Mouse (Mus musculus) intestine, embryonic 15.5 days (tissue): Measurements from ENCODE around the gene Vil1. TPM values are rescaled to one million over a fixed set of nuclear protein-coding genes. Genes with fewer than 3 reads are reported as not detected.
A peak's percentile ranks its signal among the peaks of the same experiment; 100 is the strongest.

ENCODE experiments used
- ATAC-seq: fragments of 200-750 bp; cut with Nextera tagmentation; 2 replicates; pipeline ENCODE4 v1.8.0; 2017; ENCODE audit warnings: moderate TSS enrichment, moderate library complexity
- H3K27ac ChIP-seq: fragments of 300-500 bp; sonication (generic); 2 replicates; pipeline ENCODE4 v1.5.1; 2015; ENCODE audit warnings: mild to moderate bottlenecking, inconsistent platforms
- H3K27me3 ChIP-seq: fragments of 300-500 bp; sonication (generic); replicated peaks from 2 replicates; pipeline ENCODE4 v1.6.1; 2015; ENCODE audit warnings: inconsistent platforms
- H3K36me3 ChIP-seq: fragments of 300-500 bp; sonication (generic); 2 replicates; pipeline ENCODE4 v1.6.1; 2015; ENCODE audit warnings: inconsistent platforms
- H3K4me1 ChIP-seq: fragments of 300-500 bp; sonication (generic); replicated peaks from 2 replicates; pipeline ENCODE4 v1.6.1; 2015; ENCODE audit warnings: inconsistent platforms
- H3K4me2 ChIP-seq: fragments of 300-500 bp; sonication (generic); replicated peaks from 2 replicates; pipeline ENCODE4 v1.6.1; 2015; ENCODE audit warnings: mild to moderate bottlenecking, inconsistent platforms
- H3K4me3 ChIP-seq: fragments of 300-500 bp; sonication (generic); replicated peaks from 2 replicates; pipeline ENCODE4 v1.5.1; 2015; ENCODE audit warnings: inconsistent platforms
- H3K9ac ChIP-seq: fragments of 300-500 bp; sonication (generic); 2 replicates; pipeline ENCODE4 v1.6.1; 2015; ENCODE audit warnings: inconsistent platforms
- H3K9me3 ChIP-seq: fragments of 300-500 bp; sonication (generic); 2 replicates; pipeline ENCODE4 v1.6.1; 2016; ENCODE audit warnings: inconsistent platforms
- WGBS: fragments of 180-500 bp; shearing (Covaris S2); methylation state at CpG from one replicate; pipeline ENCODE4 v1.1.7; 2015; 5-methylcytosine and 5-hydroxymethylcytosine counted together
- polyA plus RNA-seq: library from polyadenylated mRNA; unstranded; fragments of >200 nt; fragmentation: Nextera tagmentation; extraction: Ambion mirVana; gene quantifications from 2 replicates; pipeline ENCODE4 v1.2.1, GENCODE M21; 2015

Vil1 gene
- polyA plus RNA-seq, 1 experiment from 2014 or later, result 135 TPM

DNA sequence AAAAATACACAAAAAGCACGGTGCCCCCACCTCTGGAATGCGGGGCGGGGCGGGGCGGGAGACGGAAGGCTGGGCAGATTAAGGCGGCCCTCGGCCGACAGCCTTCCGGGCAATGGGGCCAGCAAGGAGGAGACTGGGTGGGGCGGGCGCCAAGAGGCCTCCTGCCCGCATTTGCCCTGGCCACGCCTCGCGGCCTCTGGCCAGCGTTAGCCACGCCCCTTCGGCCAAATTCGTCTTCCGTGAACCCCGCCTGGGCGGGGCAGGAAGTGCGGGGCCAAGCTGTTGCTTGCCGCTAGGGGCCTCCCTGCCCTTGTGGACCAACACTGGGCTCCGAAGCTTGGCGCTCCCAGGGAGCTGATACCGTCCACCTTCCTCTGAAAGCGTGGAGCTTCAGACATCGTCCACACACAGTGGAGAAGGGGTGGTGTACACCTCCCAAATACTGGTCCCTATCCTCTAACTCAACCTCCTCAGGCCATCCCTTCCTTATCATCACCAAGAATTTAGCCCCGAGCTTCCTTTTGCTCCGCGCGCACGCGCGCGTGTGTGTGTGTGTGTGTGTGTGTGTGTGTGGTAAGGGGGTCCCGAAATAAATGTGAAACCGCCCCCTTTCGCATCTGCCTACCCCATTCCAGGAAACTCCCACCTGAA lies 11.8 kb upstream of the Vil1 start:
- H3K4me3 ChIP-seq, result peak overlapping the region; percentile 40
- peak overlapping the region; percentile 56 for H3K9ac ChIP-seq
- under 1% methylated on average over 41 of the region's 41 CpGs for WGBS
- H3K4me1 ChIP-seq, result peaks cover 20% of the 10 kb centered on the region
- peak overlapping the region; percentile 88 for H3K4me2 ChIP-seq
- H3K27me3 ChIP-seq, result no peaks in the 10 kb centered on the region
- H3K36me3 ChIP-seq, result peaks cover 13% of the 10 kb centered on the region; the same call in 1 of the 2 replicates
- H3K27ac ChIP-seq, result peak overlapping the region; percentile 93
- H3K9me3 ChIP-seq, result no peaks in the 10 kb centered on the region
- ATAC-seq, result peak; percentile 94

DNA sequence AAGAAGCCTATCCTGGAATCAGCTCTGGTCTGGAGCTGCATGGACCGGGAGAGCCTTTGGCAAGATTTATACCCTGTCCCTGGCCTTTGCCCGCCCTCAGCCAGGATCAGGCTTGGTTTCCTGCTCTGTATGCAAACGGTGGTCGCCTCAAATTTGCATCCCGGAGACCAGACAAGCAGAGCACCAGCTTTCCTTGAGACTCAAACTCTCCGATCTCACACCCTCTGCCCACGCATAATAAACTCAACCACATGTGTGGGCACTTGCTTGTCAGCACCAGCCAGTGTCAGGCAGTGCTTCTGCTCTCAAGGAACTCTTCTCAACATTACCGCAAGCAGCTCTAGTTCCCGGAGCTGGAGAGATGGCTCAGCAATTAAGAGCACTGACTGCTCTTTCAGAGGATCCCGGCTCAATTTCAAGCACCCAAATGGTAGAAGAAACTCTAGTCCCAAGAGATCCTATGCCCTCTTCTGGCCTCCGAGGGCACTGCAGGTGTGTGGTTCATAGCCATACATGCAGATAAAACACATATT lies 11.2 kb upstream of the Vil1 start:
- Histone ChIP-seq H3K27ac (peak overlapping the region; percentile 93), H3K36me3 (peaks cover 13% of the 10 kb centered on the region; the same call in 1 of the 2 replicates), H3K9ac (peak overlapping the region; percentile 56), H3K4me1 (peaks cover 16% of the 10 kb centered on the region), H3K9me3 (no peaks in the 10 kb centered on the region), H3K4me2 (peak overlapping the region; percentile 88), H3K27me3 (no peaks in the 10 kb centered on the region), H3K4me3 (peak overlapping the region; percentile 40)
- ATAC-seq, result peak; percentile 55
- 5% methylated on average over 11 of the region's 11 CpGs for WGBS

DNA sequence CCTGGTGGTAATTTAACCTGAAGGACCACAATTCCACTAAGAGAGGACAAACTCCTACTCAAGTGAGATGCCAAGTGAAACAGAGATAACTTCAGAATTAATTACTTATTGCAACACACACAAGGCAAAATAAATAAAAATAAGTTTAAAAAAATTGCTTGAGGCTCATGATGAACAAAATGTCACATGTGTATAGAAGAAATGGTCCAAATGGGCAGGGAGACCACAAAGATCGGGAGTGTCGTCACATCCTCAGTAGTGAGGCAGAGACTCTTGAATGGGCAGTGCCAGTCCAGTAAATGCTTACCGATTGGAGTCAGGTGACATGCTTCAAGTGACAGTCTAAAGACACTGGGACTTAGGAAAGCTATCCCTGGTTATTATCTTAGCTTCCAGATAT lies 8.6 kb upstream of the Vil1 start:
- H3K9ac ChIP-seq, result no peak overlapping the region
- H3K4me2 ChIP-seq, result no peak overlapping the region
- no peaks in the 10 kb centered on the region for H3K9me3 ChIP-seq
- 87% methylated on average over 3 of the region's 3 CpGs for WGBS
- no peaks in the 10 kb centered on the region for H3K27me3 ChIP-seq
- H3K4me3 ChIP-seq, result no peak overlapping the region
- ATAC-seq, result no peak
- no peaks in the 10 kb centered on the region for H3K36me3 ChIP-seq
- H3K4me1 ChIP-seq, result peaks cover 4% of the 10 kb centered on the region; the same call in 1 of the 2 replicates
- H3K27ac ChIP-seq, result no peak overlapping the region

DNA sequence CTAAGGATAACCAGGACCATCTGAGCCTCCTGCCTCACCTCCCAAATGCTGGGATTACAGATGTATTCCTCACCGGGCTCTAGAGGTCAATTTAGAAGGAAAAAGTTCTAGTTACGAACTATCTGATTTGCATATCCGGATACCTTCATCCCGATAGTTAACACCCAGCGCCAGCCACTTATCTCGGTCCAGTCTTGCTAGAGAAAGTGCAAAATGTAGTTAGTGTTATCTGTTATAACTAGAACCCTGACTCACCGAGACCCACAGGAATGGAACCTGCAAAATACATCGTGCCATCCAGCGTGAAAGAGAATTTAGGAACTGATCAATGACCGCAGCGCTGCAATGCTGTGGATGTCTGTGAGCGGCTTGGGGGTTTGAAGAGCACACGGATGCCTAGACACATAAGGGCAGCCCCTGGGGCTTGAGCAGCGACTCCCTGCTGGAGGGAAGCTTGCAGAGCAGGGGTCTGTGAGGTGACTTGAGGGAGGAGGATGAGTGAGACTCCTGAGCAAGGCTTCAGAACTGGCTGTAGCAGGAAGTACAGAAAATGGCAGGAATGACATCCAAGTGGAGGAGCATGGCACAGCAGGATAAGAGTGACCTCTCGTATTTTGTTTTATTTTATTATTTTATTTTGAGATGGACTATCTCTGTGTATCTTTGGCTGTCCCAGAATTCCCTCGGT lies 8.0 kb upstream of the Vil1 start:
- no peak overlapping the region for H3K9ac ChIP-seq
- WGBS, result 51% methylated on average over 16 of the region's 16 CpGs
- ATAC-seq, result no peak

DNA sequence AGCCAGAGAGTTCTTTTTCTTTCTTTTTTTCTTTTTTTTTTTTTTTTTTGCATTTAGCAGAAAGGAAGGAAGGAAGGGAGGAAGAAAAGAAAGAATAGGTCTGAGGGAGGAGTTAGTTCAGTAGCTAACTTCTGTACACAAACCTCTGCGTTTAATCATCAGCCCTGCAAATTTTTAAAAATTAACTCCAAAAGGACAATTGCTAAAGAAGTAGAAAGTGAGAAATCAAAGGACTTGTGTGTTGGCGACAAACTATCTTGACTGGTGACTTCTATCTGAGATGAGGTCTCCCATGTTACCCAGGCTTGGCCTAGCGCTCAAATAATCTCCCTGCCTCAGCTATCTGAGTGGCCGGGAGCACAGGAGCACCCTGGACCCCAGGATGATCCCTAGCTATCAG lies 5.0 kb upstream of the Vil1 start:
- H3K27me3 ChIP-seq, result no peaks in the 10 kb centered on the region
- no peaks in the 10 kb centered on the region for H3K36me3 ChIP-seq
- no peak for ATAC-seq
- no peaks in the 10 kb centered on the region for H3K9me3 ChIP-seq
- no peak overlapping the region for H3K4me2 ChIP-seq
- no peak overlapping the region for H3K4me3 ChIP-seq
- H3K9ac ChIP-seq, result no peak overlapping the region
- 78% methylated on average over 4 of the region's 4 CpGs for WGBS
- H3K4me1 ChIP-seq, result no peaks in the 10 kb centered on the region
- H3K27ac ChIP-seq, result no peak overlapping the region

More for the DNA sequence above, 8.0 kb upstream of the Vil1 start:
- no peak overlapping the region for H3K4me3 ChIP-seq
- no peaks in the 10 kb centered on the region for H3K36me3 ChIP-seq
- H3K9me3 ChIP-seq, result no peaks in the 10 kb centered on the region
- H3K27ac ChIP-seq, result no peak overlapping the region
- H3K4me1 ChIP-seq, result peaks cover 4% of the 10 kb centered on the region; the same call in 1 of the 2 replicates
- no peak overlapping the region for H3K4me2 ChIP-seq
- H3K27me3 ChIP-seq, result no peaks in the 10 kb centered on the region

DNA sequence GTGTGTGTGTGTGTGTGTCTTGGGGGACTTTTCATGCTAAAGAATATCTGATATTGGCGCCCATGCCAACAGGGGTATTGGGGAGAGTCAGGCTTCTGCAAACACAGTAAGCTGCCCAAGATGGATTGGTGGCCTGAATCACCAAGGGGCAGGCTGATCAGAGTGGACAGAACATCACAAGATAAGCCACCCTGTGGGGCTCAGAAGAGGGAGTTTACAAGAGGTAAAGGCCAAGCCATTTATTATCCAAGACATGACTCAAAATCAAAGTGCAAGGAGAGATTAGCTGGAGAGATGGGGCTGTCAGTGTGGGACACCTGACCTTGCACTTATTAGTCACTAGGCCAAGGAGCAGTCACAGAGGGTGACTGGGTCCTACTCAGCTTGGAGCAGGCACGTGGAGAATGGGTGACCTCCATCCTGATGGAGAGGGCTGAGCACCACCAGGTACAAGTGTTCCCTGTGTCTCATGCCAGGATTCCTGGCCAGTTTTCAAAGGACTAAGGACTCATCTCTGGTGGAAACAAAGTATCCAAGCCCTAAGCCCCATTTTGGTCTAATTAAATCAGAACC lies 2.7 kb downstream of the Vil1 start:
- Histone ChIP-seq H3K9ac (no peak overlapping the region), H3K4me1 (peaks cover 6% of the 10 kb centered on the region; the same call in 1 of the 2 replicates), H3K27ac (no peak overlapping the region), H3K36me3 (no peaks in the 10 kb centered on the region), H3K4me3 (peak overlapping the region; percentile 37; the same call in 1 of the 2 replicates), H3K27me3 (no peaks in the 10 kb centered on the region), H3K9me3 (no peaks in the 10 kb centered on the region), H3K4me2 (peak overlapping the region; percentile 54)
- ATAC-seq, result no peak
- WGBS, result 46% methylated on average over 2 of the region's 2 CpGs

DNA sequence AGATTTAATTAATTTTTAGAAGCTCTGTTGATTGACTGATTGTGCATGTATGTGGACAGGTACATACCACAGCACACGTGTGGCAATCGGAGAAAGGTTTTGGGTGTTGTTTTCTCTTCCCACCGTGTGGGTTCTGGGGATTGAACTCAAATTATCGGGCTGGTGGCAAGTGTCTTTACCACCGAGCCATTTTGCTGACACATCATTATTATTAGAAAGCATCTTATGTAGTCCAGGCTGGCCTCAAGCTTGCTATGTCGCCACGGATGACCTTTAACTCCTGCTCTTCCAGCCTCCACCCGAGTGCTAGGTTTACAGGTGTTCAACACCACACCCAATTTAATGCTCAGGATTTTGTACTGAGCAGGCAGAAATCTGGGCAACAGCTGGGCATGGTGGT lies 3.5 kb downstream of the Vil1 start:
- Histone ChIP-seq H3K27ac (no peak overlapping the region), H3K27me3 (no peaks in the 10 kb centered on the region), H3K9me3 (no peaks in the 10 kb centered on the region), H3K4me2 (peak overlapping the region; percentile 54), H3K4me3 (no peak overlapping the region), H3K4me1 (peaks cover 6% of the 10 kb centered on the region; the same call in 1 of the 2 replicates), H3K36me3 (no peaks in the 10 kb centered on the region), H3K9ac (no peak overlapping the region)
- 74% methylated on average over 8 of the region's 8 CpGs for WGBS
- no peak for ATAC-seq

DNA sequence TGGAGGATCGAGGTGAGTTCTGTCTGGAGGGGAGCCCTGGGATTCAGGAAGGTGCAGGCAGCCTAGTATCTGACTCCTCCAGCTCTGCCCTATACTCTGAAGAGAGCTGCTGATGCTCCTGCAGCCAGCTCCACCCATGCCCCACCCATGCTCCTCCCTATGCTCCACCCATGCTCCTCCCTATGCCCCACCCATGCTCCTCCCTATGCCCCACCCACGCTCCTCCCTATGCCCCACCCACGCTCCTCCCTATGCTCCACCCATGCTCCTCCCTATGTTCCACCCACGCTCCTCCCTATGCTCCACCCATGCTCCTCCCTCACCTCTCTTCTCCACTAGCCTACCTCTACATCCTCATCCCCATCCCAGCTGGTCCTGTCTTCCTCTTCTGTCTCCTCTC lies 6.0 kb downstream of the Vil1 start:
- Histone ChIP-seq H3K4me3 (no peak overlapping the region), H3K9me3 (no peaks in the 10 kb centered on the region), H3K4me1 (peaks cover 10% of the 10 kb centered on the region; the same call in 1 of the 2 replicates), H3K27me3 (no peaks in the 10 kb centered on the region), H3K4me2 (no peak overlapping the region), H3K9ac (no peak overlapping the region), H3K36me3 (no peaks in the 10 kb centered on the region), H3K27ac (no peak overlapping the region)
- WGBS, result 54% methylated on average over 4 of the region's 4 CpGs
- ATAC-seq, result peak; percentile 72

DNA sequence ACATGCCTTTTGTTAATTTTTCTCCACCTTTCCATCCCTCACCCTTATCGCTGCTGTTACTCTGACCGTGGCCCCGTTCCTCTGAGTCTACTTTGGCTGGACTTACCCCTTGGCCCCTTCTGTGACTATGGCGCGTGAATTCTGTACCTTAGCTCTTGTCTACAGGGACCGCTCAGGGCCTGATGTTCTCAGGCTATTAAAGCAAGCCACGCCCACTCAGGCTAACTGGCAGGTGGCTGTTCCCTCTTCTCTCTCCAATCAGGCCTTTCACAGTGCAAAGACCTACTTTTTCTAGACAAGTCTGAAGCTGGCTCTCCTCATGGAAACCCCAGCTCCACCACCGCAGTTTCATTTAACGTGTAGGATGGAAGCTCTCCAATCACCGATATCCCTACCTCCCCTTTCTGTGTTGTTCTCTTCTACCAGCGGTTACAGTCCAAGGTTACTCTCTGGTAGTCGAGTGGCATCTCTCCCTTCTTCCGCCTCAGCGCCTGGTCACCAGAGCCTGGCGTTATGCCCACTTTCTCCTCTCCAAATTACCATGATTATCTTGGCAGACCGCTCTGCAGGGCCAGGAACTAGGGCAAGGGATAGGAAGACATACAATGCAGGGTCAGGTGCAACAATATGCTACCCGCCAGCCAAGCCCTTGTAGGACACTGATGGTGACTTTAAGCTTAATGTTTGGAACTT lies 9.7 kb downstream of the Vil1 start:
- no peak overlapping the region for H3K4me3 ChIP-seq
- H3K36me3 ChIP-seq, result no peaks in the 10 kb centered on the region
- no peak overlapping the region for H3K27ac ChIP-seq
- ATAC-seq, result peak; percentile 60
- no peaks in the 10 kb centered on the region for H3K27me3 ChIP-seq
- peaks cover 4% of the 10 kb centered on the region; the same call in 1 of the 2 replicates for H3K4me1 ChIP-seq
- H3K4me2 ChIP-seq, result no peak overlapping the region
- WGBS, result 74% methylated on average over 17 of the region's 17 CpGs
- H3K9ac ChIP-seq, result no peak overlapping the region
- no peaks in the 10 kb centered on the region for H3K9me3 ChIP-seq

DNA sequence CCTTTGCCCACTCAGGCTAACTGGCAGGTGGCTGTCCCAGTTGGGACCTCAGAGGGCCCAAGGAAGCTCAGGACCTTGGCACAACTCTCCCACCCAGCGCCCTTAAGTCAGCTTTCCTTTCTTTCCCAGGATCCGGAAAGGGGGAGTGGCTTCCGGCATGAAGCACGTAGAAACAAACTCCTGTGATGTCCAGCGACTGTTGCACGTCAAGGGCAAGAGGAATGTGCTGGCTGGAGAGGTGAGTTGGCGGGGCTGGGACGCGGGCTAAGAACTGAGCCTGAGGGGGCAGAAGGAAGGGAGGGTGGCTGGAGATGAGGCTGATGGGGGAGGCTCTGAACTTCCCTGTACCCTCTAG lies 10.2 kb downstream of the Vil1 start:
- no peaks in the 10 kb centered on the region for H3K27me3 ChIP-seq
- no peaks in the 10 kb centered on the region for H3K36me3 ChIP-seq
- peaks cover 4% of the 10 kb centered on the region; the same call in 1 of the 2 replicates for H3K4me1 ChIP-seq
- no peak overlapping the region for H3K9ac ChIP-seq
- no peak for ATAC-seq
- 61% methylated on average over 9 of the region's 9 CpGs for WGBS
- no peak overlapping the region for H3K27ac ChIP-seq
- no peaks in the 10 kb centered on the region for H3K9me3 ChIP-seq
- H3K4me3 ChIP-seq, result no peak overlapping the region
- H3K4me2 ChIP-seq, result no peak overlapping the region

DNA sequence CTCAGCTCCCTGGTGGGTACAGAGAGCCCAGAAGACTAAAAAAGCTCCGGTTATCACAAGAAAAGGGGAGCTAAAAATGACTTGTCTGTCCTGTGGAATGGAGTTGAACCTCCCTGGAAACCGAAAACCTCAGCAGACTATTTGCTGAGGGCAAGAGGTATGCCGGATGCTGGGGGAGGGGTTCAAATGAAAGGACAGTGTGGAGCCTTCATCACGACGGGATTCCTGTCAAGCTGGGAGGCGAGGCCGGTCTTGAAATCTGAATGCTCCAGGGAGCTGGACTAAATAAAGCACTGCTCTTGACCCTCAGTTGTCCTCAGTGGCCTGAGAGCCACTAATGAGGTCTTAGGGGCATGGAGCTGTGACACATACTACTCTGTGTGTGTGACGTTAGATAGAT lies 14.0 kb downstream of the Vil1 start:
- peaks cover 4% of the 10 kb centered on the region; the same call in 1 of the 2 replicates for H3K4me1 ChIP-seq
- 49% methylated on average over 8 of the region's 8 CpGs for WGBS
- H3K27ac ChIP-seq, result no peak overlapping the region
- H3K9me3 ChIP-seq, result no peaks in the 10 kb centered on the region
- no peak overlapping the region for H3K4me2 ChIP-seq
- ATAC-seq, result no peak
- no peak overlapping the region for H3K9ac ChIP-seq
- no peaks in the 10 kb centered on the region for H3K27me3 ChIP-seq
- no peaks in the 10 kb centered on the region for H3K36me3 ChIP-seq
- no peak overlapping the region for H3K4me3 ChIP-seq

DNA sequence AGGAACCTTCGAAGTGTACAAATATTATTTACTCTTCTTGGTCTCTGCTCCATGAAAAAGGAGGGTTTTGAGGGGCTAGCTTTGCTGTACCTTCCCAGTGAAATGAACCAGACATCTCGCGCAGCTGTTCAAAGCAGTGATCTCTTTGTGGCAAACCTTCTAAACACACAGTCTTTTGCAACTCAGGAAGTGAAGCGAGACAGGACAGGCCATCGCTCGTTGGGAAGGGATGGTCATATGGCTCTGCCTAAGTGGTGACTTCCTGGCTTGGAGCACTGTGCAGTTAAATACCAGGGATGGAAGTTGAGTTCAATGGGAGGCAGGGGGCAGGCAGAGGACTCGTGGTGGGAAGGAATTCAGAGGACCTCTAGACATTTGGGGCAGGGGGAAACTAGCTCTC lies 16.7 kb downstream of the Vil1 start:
- H3K4me1 ChIP-seq, result no peaks in the 10 kb centered on the region; the same call in 1 of the 2 replicates
- H3K9ac ChIP-seq, result no peak overlapping the region
- H3K27ac ChIP-seq, result peak overlapping the region; percentile 4; the same call in 1 of the 2 replicates
- no peaks in the 10 kb centered on the region for H3K9me3 ChIP-seq
- no peak overlapping the region for H3K4me2 ChIP-seq
- H3K27me3 ChIP-seq, result no peaks in the 10 kb centered on the region
- WGBS, result 44% methylated on average over 7 of the region's 7 CpGs
- no peak; the same call in 1 of the 2 replicates for ATAC-seq
- no peaks in the 10 kb centered on the region for H3K36me3 ChIP-seq
- H3K4me3 ChIP-seq, result no peak overlapping the region
